Mouse (Mus musculus) embryonic fibroblast, embryonic 13.5 days (primary cell): ENCODE results near the gene Pnkd.

Experiments
- CTCF ChIP-seq: IDR thresholded peaks from 2 replicates; pipeline ENCODE4 v1.5.1; 2011; ENCODE audit warnings: mild to moderate bottlenecking, control low read depth, low read length, moderate library complexity, borderline replicate concordance; ENCODE audit not compliant: insufficient read depth
- POLR2A ChIP-seq: IDR thresholded peaks from 2 replicates; pipeline ENCODE4 v1.6.1; 2011; ENCODE audit warnings: low read depth, mild to moderate bottlenecking, control low read depth, low read length, moderate library complexity

DNA sequence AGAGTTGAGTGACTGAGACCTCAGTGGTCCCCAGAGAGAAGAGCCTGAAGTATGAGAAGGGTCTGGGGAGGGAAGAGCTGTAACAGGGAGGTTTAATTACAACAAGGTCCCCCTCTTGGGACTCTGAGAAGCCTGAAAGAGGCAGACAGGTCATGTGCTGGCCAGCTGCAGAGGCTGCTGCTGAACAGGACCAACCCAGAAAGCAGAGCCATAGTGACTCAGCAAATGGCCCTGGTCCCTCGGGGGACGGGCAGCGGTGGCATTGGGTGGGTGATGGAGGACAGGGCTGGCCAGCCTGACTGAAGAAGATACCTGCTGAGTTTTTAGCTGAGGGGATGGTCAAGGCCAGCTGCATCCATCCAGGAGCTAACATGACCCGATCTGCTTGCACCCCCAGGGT is 91.7 kb downstream of the Pnkd start:
- TF ChIP-seq CTCF: no peak
- no peak for TF ChIP-seq POLR2A
